Mouse (Mus musculus) layer of hippocampus, adult 18-20 months (tissue): Measurements from ENCODE around the gene Smox. TPM values are rescaled to one million over a fixed set of nuclear protein-coding genes. Genes with fewer than 3 reads are reported as not detected.

ENCODE experiments used
- DNase-seq, 2 experiments: peaks; one replicate each; pipeline ENCODE4 v3.0.0; 2022; ENCODE audit warnings: low spot score in 2 of 2
- total RNA-seq, 2 experiments: library from RNA; stranded (reverse); gene quantifications; 2 replicates each; pipeline ENCODE4 v1.2.3; 2021

The Smox gene
- total RNA-seq, 2 experiments from 2014 or later = 77.1 to 86.9 TPM

DNA sequence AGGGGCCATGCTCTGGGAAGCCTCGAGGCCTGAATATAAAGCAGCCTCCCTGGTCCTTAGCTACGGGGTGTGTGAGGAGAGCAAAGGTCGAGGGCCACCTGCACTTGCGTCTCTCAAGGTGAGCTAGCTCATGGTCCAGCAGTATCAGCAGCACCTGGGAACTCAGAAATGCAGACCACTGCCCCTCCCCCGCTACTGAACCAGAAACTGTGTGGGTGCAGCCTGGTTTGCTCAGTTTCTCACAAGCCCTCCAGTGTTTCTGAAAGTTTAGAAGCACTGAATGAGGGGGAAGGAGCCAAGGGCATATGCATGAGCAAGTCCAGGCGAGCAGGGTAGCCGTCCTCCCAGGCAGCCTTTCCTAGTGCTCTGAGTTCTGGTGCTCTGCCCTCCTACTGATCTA lies 7.7 kb upstream of the Smox start:
- no peak for DNase-seq

DNA sequence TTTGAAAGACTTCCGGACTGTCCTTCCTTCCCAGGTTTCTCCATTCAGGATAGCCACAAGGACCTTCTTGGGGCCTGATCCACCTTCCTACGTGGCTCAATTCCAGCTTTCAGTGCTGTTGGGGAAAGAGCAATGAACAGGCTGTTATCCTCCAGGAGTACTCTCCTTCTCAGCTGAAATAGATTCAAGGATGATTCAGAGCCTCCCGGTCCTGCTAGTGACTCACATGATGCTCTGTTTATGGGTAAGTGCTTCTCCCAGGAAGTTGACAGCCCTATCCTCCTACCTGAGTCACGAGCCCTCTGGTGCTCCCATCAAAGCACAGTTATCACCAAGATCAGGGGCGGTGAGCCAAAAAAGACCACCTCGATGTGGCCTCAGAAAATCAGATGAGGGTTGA lies 7.1 kb upstream of the Smox start:
- no peak for DNase-seq

DNA sequence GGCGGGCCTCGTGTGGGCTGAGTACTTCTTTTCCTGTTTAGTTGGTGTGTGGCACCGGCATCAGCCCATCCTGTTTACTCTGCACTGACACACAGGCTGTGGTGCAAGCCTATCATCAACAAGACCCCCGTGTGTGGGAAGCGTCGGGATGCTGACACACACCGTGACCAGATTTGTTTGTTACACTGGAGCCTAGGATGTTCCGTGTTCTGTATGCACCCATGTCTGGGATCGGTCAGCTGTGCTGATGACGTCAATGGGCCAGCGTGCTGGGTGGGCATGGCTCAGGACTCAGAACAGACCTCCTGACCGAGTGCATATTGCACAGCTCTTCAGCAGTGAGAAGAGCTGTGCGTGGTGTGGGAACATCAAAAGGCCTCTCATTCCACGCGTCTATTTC lies 6.2 kb upstream of the Smox start:
- DNase-seq = no peak

DNA sequence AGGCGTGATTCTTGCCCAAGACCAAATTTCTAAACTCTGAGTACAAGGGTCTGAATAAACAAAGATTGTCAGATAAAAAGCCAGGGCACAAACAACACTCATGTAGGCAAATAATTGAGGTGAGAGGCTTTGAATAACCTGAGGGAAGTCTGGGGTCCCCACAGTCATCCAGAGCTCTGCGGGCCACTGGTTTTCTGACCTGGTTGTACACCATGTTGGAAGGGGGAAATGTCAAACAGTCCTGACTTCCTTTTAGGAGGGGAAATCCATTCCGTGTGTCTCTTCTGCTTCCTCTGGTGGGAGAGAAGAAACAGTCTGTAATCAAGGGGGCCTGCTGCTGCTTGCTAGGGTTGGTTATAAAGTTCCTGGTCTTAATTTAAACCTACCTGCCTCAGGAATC lies 5.2 kb upstream of the Smox start:
- no peak for DNase-seq

DNA sequence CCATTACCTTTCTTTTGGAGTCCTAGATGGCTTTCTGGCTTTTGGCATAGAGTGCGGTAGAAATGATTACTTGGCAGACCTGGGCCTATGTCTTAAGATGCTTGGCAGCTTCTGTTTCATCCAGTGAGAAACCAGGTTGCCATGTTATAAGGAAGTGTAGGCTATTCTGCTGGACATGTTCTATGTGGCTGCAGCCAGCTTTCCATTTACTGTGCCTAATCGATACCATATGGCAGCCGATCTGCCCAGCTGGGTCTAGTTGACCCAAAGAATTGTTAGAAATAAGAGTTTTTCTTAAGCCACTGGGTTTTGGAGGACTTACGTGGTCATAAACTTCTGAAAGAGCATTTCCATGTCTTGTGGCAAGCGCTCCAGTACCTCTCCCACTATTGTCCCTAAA lies 4.0 kb upstream of the Smox start:
- no peak for DNase-seq

DNA sequence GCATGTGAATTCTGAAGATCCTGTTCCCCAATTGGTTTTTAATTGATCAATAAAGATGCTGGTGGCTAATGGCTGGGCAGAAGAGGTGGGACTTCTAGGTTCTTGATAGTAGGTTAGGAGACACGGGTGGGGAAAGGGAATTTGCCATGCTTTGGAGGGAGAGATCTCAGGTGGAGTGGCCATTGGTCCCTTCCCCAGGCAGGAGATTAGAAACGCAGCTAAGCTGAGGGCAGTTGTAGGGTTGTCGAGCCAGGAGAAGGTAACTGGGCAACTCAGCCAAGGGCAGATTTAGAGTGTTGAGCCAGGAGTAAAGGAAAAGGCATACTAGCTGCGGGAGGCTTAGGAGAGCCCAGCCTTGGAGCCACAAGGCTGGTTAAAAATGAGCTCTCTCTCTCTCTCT lies 3.0 kb upstream of the Smox start:
- no peak for DNase-seq

DNA sequence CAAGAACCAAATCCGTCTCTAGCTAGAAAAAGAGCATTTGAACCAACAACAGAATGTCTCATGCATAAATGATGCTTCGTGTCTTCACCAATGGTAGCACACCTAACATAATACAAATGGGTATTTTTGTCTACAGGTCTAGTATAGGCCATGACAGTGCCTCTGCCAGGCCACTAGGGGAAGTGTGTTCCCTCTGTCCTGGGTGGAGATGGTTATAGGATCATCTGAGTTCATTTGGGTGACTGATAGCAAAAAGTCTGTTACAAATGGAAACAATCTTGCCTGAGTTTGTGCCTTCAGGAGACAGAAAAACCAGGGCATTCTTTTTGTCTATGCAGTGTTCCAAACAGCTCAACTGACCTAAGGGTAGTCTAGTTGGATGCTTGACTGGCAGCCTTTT lies 2.4 kb upstream of the Smox start:
- DNase-seq = no peak

DNA sequence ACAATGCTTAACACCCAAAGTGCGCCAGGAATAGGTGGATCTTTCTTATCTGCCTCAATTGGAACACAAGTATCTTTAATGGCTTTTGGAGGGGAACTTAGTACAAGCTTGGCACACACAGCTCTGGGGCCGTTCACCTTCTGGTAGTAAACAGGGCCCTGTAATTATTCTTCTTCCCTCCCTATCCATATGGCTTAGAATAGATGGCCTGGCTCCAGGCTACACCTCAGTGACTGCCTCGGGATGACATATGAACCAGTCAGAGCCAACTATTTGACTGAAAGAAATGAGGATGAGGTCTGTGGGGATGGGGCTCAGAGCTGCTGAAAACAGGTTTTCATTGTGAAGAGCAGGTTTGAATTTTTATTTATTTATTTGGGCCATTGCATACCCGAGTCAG lies 1.7 kb upstream of the Smox start:
- no peak for DNase-seq

DNA sequence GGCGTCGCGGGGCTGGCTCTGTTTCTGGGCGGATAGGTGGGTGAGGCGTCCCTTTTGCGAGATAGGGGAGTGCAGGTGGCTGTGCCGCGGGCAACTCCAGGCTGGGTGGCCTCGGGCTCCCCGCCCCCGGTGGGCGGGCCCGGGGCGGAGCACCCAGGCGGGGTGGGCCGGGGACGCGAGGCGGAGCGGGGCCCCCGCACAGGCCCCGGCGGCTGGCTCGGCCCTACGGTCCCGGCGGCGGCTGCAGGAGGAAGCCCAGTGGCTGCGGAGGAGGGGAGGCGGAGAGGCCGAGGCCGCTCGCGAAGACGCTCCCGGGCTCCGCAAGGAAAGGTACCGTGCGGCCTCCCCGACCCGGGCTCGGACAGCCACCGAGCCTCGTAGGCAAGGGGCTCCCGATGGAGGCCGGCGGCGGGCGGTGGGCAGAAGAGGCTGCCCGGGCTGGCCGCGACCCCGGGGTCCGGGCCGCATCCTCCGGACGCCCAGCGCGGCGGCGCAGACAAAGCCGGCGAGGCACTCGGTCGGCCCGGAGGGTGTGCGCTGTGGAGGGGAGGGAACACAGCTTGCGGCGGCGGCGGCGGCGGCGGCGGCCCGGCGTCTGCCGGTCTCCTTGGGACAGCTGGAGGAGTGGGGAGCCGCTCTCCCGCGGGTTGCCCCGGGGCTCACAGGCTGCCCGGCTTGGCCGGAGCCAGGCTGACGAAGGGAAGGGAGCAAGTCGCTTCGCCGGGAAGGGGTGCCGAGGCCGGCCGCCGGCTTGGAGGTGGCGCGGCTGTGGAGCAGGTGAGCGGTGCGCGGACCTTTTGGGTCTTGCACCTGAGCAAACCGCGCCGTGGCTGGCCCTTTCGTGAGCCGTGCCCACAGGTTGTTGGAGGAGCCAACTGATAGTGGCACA lies 655 bp downstream of the Smox start:
- DNase-seq = peak; percentile 76 to 81

DNA sequence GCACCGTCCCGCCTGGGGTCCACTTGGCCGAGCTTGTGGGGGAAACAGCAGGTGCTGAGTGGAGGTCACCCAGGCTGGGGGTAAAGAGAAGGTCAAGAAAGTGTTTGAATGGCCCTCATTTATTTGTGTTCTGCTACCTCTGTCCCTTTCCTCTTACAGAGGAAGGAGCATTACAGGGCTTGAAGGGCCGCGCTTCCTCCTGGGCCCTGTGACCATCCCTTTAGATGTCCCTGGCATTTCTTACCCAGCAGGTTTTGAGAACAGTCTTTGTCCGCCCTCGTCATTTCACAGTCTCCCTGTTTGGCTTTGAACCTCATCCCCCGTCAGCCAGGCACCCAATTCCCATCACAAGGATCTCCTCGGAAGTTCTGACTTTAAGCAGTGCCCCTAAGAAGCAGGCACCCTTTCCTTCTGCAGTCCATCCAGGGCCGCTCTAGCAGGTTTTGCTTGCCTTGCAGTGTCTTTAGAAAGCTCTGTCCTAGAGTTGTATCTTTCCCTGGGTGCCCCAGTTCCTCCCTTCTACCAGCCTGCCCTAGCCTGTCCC lies 1.4 kb downstream of the Smox start:
- DNase-seq = no peak

DNA sequence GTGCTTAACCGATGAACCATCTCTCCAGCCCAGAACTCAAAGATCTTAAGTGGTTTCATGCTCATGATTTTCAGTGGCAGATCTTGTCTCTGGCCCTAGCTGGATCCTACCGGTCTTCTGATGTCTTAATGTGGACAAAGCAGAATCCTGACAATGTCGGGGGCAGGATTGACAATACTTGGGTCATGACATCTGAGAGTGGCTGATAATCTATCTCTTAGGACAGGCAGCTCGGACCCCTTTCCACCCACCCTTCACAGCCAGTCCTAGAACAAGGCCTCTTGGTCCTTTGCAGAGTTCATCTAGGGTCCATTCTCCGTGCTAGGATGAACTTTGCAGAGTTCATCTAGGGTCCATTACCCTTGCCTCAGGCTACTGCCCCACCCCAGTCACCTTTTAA lies 2.1 kb downstream of the Smox start:
- no peak for DNase-seq

DNA sequence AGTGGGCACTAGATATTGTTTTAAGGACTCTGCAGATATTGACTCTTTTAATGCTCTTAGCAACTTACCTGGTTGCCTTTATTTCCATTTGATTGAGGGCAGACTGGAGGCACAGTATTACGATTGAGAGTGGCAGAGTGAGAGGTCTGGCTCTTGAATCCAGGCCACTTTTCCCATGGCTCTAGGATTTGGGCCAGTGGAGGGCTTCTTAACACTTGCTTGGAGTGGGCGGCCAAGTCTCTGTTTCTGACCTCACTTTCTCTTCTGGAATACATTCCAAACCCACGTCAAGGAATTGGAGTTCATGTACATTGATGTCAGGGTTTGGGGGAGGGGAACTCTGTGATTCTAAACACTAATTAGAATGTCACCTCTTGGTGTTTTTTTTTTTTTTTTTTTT lies 4.0 kb downstream of the Smox start:
- no peak for DNase-seq

DNA sequence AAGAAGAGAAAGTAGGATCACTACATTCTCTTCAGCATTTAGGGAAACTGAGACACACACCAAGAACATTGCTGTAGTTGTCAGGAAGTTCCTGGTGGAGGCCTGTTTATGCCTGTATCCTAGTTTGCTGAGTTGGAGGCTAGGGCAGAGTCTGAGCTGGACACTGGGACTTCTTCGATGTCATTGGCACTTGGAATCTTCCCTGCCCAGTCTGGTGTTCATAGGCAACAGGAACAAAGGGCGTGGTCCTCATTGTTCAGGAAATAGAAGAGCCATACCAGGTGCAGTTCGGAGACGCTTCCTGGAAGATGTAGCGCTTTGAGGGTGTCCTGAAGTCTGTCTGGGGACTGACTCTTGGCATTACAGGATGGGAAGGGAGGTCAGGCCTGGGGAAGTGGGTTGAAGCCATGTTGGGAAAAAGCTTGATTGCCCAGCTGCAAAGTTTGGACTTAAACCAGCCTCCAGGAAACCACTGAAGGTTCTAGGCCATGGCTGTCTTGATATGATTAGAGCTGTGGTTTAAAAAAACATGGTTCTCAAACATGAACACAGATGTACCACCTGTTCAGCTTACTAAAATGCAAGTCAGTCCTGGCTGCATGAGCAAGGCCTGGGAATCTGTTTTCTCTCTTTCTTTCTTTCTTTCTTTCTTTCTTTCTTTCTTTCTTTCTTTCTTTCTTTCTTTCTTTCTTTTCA lies 5.0 kb downstream of the Smox start:
- DNase-seq = no peak

DNA sequence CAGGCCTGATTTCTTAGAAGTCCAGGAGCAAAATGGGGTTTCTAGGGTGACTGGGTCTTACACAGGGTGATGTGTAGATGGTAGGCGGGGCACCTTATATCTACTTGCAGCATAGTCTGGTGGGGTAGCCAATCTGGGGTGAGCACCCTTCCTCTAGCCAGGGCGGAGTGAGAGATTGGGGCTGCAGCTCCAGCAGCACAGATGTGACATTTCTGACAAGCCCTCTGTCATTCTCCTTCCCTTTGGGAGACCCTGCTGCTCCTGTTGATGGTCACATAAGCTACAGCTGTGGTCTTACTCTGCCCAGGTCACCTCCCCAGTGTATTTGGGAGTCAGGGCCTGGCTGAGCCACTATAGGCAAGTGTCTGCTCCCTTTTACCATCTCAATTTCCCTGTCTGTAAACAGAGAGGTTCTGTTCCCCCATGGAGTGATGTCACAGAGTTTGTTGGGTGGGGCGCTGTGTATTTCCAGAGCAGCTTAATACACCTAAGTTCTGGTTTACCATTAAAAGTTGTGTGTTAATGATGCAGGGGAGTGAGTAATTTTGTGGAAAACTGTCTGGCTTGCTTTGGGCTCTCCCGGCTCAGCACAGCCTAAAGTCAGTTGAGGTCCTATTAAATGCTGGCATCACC lies 6.0 kb downstream of the Smox start:
- no peak for DNase-seq

DNA sequence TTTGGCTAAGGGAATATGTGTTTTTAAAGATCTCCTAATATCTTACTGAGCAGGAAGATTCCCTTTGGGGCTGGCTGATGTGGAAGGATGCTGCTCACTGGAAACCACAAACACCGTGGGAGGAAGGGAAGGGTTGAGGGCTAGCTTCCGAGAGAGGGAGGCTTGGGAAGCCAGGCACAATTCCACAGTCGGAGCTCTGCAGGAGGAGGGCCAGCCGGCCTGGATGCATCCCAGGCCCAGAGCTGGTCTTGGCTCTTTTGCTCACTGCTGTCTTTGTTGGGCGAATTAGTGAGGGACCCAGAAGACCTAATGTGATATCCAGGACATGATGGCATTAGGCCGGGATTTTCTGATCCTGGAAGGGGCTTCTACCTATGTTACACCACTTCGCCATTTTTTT lies 6.9 kb downstream of the Smox start:
- peak in 1 of 2 experiments; percentile 57 for DNase-seq

DNA sequence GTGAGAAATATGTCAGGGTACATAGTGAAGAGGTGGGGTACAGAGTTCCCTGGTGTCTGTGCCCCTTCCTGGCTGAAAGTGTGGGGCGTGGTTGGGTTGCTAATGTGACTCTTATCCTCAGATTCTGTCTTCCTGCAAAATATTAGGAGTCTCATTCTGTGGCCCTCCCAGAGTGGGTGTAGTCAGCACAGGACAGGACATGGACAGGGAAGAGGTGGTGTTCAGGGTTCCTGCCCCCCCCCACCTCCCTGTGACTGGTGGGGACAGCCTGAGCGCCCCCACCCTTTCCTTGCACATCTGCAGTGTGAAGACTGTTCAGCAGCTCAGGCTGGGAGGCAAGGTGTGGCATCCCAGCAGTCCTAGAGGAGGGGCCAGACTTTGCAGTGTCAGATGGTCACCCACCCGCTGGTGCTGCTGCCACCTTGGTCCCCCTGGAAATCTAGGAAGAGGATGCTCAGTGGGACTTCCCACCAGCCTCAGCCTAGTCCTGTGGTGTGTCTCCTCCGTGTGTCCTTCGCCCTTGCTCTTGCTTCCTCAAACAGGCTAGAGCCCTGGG lies 8.1 kb downstream of the Smox start:
- no peak for DNase-seq

DNA sequence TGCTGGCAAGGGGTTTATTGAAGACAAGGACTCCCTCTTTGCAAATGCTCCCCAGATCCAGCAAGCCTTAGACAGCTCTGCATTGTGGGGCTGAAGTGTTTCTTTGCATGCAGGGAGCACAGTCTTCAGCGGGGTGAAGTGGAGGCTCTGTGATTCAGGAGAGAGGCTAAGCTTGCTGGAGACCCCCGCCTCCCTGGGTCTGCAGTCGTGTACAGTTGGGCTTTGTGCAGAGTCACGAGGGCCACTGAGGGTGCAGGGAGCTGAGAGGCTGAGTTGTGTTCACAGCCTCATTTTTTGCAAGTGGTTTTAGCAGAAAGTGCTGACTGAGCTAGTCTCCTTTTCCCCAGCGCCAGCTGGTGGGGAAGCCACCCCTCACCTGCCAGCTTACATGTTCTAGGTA lies 10.6 kb downstream of the Smox start:
- no peak for DNase-seq

DNA sequence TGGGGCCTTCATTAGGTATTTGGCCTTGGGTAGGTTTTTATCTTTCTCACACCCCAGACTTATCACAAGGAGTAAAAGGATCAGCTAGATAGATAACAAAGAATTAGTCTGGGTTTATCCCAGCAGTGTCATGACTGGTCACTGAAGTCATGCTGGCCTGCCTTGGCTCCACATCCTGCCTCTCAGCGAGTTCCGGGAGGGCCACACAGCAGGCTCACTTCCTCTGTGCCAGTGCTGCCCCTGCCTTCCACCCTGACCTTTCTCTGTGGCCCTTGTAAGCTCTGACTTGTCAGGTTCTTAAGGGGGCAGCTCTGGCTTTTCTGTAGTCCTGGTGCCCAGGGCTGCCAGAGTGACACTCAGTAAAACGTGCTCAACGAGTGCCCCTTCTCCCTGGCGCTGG lies 11.3 kb downstream of the Smox start:
- no peak for DNase-seq

DNA sequence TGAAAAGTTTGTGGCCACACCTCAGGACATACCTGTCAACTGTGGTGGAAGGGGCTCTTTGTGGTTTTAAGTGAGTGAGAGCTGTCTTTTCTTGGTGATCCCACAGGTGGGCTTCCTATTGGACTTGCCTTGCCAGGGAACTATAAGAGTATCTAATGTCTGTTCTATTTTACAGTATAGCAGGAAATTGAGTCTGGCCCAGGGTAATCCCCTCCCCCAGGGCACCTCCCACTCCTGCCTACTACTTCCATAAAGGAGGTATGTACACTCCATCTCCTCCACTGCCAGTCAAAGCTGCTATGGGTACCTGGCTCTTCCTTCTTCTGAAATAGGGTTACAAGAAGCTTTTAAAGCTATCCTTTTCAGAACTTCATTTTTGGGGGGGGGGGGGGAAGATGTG lies 14.1 kb downstream of the Smox start:
- DNase-seq = no peak

DNA sequence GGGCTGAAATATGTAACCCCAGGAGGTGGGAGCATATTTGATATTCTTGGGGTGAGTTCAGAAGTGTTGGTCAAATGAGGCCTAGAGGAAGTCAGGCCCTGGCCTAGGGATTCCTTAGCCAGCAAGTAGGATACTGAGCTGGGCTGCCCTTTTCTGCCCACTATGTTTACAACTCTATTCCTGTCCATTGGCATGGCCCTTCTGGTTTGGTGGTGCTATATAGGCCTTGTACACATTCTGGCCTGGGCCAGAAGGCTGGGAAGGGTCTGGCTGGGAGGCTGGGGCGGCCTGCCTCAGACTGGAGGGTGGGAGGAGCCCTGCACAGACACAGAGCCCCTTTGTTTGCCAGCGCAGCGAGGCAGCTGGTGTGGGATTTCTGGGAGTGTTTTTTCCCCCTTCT lies 15.1 kb downstream of the Smox start:
- peak in 1 of 2 experiments; percentile 49 for DNase-seq

DNA sequence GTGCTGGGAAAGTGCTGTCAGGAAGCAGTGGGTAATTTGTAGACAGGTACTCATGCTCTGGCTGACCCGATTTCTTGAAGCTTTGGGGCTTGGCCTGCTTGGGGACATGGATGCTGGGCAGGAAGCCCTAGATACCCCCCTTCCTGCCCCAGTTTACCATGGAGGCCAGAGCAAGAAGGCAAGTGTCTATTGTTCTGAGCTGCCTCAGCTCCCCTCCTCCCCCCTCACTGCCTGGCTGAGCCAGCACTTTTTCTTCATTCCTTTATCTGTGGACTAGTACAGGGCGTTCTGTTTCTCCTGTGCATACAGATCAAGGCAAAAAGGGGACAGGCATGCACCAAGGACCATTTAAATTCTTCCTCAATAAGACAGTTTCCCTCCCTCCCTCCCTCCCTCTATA lies 17.2 kb downstream of the Smox start:
- peak in 1 of 2 experiments; percentile 74 for DNase-seq
